Mouse (Mus musculus) small intestine, adult 2 months (tissue): ENCODE data around the gene Rab11a. TPM values are rescaled to one million over a fixed set of nuclear protein-coding genes. Genes with fewer than 3 reads are reported as not detected.
A peak's percentile ranks its signal among the peaks of the same experiment; 100 is the strongest.

Experiments used
- H3K27ac ChIP-seq: fragments of 200-500 bp; 2 replicates; pipeline ENCODE4 v1.5.1; 2012; ENCODE audit warnings: low read depth, low read length, control low read depth, inconsistent platforms; ENCODE audit not compliant: insufficient read depth
- H3K27me3 ChIP-seq: fragments of 200-500 bp; 2 replicates; pipeline ENCODE4 v1.6.1; 2012; ENCODE audit warnings: mild to moderate bottlenecking, moderate library complexity, low read length, inconsistent platforms; ENCODE audit not compliant: control insufficient read depth, insufficient read depth
- H3K36me3 ChIP-seq: fragments of 200-500 bp; 2 replicates; pipeline ENCODE4 v1.6.1; 2012; ENCODE audit warnings: mild to moderate bottlenecking, low read length, control low read depth, inconsistent platforms; ENCODE audit not compliant: control insufficient read depth, insufficient read depth
- H3K4me1 ChIP-seq: fragments of 200-500 bp; 2 replicates; pipeline ENCODE4 v1.6.1; 2012; ENCODE audit warnings: low read length, inconsistent platforms, mixed read lengths; ENCODE audit not compliant: control insufficient read depth, insufficient read depth, insufficient read length
- H3K4me3 ChIP-seq: fragments of 200-500 bp; 2 replicates; pipeline ENCODE4 v1.5.1; 2012; ENCODE audit warnings: low read depth, mild to moderate bottlenecking, control low read depth, inconsistent platforms, low read length, moderate library complexity
- CTCF ChIP-seq: fragments of 200-500 bp; IDR thresholded peaks from 2 replicates; pipeline ENCODE4 v1.5.1; 2012; ENCODE audit warnings: low read depth, mild to moderate bottlenecking, control low read depth, inconsistent platforms, low read length, moderate library complexity, mixed read lengths; ENCODE audit not compliant: insufficient replicate concordance, insufficient read length; ENCODE audit errors: extremely low read depth
- POLR2A ChIP-seq: fragments of 200-500 bp; IDR thresholded peaks from 2 replicates; pipeline ENCODE4 v1.6.1; 2012; ENCODE audit warnings: low read depth, mild to moderate bottlenecking, control low read depth, inconsistent platforms, low read length, moderate library complexity
- WGBS: fragments of 180-500 bp; shearing (Covaris S2); methylation state at CpG from one replicate; pipeline ENCODE4 v1.1.7; 2018; 5-methylcytosine and 5-hydroxymethylcytosine counted together
- polyA plus RNA-seq: library from polyadenylated mRNA; depleted of rRNA; stranded (reverse); fragments of >200 nt; gene quantifications from 2 replicates; pipeline ENCODE4 v1.2.3, GENCODE M21; 2012

The Rab11a gene
- polyA plus RNA-seq, 1 experiment: 74.3 TPM

DNA sequence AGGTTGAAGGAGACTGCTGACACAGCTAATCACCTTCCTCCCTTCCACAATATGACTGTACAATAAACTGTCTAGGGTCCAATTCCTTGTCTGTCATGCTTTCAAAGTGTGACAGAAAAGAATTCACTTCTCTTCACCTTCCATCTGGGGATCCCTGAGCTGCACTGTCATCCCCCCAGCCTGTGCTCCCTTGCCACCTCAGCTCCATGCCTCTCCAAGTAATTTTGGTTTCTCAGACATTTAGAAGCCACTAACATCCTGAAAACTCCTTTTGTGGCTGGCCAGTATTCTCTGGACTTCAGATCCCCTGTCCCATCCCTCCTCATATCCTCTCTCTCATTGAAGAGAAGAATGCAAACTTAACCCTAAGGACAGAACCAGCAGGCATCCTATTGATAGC is 35.2 kb downstream of the Rab11a start:
- no peak overlapping the region; the same call in 1 of the 2 replicates for H3K27ac ChIP-seq
- H3K4me3 ChIP-seq: no peak overlapping the region

DNA sequence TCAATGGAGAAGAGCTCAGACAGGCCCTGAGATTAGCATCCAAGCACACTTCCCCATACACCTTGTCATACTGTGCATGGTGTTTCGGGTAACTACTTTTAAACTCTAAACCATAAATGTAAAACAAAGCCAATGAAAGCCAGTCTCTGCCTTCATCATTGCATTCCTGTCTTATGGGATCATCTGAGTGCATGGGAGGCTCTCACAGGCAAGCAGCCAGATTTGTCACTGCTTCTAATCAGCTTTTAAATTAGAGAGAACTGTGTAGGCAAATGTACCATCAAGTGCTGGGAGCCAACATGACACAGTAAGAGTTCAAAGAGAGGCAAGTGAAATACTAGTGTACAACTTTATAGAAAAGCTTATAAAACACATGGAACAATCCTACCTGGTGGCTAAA is 35.9 kb downstream of the Rab11a start:
- Histone ChIP-seq H3K4me3 (no peak overlapping the region), H3K36me3 (peaks cover 15% of the 10 kb centered on the region), H3K4me1 (peaks cover 46% of the 10 kb centered on the region), H3K27me3 (no peaks in the 10 kb centered on the region), H3K27ac (peak overlapping the region; percentile 77)
- TF ChIP-seq POLR2A: no peak
- no peak for TF ChIP-seq CTCF
- 66% methylated on average over 1 of the region's 1 CpGs for WGBS

More for the DNA sequence above, 35.2 kb downstream of the Rab11a start:
- TF ChIP-seq POLR2A: no peak
- no peak for TF ChIP-seq CTCF
- Histone ChIP-seq H3K27me3 (no peaks in the 10 kb centered on the region), H3K36me3 (peaks cover 15% of the 10 kb centered on the region), H3K4me1 (peaks cover 41% of the 10 kb centered on the region)

- 33% methylated on average over 4 of the region's 4 CpGs for WGBS
- Histone ChIP-seq H3K4me3 (no peak overlapping the region), H3K27me3 (no peaks in the 10 kb centered on the region), H3K4me1 (peaks cover 50% of the 10 kb centered on the region), H3K27ac (peak overlapping the region; percentile 77), H3K36me3 (peaks cover 10% of the 10 kb centered on the region)
- no peak for TF ChIP-seq POLR2A
- TF ChIP-seq CTCF: no peak
These were observed 36.9 kb downstream of the Rab11a start for GRCm38 (mm10) chr9:64700451-64701311.

GRCm38 (mm10) chr9:64698586-64698985 is 39.0 kb downstream of the Rab11a start:
- Histone ChIP-seq H3K27ac (no peak overlapping the region), H3K4me3 (no peak overlapping the region), H3K36me3 (peaks cover 13% of the 10 kb centered on the region), H3K27me3 (no peaks in the 10 kb centered on the region), H3K4me1 (peaks cover 44% of the 10 kb centered on the region)
- WGBS: 100% methylated on average over 1 of the region's 1 CpGs
- no peak for TF ChIP-seq POLR2A
- no peak for TF ChIP-seq CTCF

DNA sequence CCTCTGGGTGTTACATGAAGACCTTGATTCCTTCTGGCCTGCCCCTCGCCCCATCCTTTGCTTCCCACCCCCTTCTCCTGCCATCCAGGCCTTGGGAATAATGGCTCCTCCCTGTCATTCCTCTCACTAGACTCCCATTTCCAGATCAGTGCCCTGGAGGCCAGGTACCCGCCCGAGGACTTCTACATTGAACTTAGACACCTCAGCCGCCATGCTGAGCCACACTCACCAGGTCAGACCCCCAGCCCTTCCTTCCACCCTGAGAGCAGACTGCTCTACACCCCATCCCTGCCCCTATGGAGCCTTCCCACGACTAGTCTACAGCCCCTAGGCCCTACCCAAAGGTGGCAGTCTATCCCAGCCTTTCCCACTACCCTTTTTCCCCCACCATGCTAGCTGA is 39.9 kb downstream of the Rab11a start:
- Histone ChIP-seq H3K36me3 (peaks cover 13% of the 10 kb centered on the region), H3K4me3 (no peak overlapping the region), H3K27me3 (no peaks in the 10 kb centered on the region), H3K4me1 (peaks cover 42% of the 10 kb centered on the region), H3K27ac (no peak overlapping the region)
- no peak for TF ChIP-seq POLR2A
- no peak for TF ChIP-seq CTCF
- WGBS: 91% methylated on average over 5 of the region's 5 CpGs

DNA sequence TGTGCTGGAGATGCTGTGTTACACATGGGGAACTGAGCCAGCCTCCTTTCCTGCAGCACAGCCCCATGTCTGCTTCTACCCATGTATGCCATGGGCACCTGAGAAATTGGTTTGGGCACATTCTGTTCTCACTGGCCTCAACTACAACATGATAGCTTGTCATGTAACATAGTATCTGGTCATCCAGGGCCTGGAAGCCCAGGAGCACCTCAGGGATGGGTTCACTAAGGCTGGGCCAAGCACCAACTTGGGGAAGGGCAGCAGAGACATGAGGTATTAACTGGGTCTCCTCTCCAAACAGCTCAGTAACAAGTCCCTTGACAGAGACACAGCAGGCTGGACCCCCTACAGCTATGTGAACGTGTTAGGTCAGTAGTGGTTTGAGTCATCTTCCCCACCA is 40.6 kb downstream of the Rab11a start:
- Histone ChIP-seq H3K4me1 (peaks cover 42% of the 10 kb centered on the region), H3K4me3 (no peak overlapping the region), H3K27me3 (no peaks in the 10 kb centered on the region), H3K27ac (no peak overlapping the region), H3K36me3 (peaks cover 13% of the 10 kb centered on the region)
- TF ChIP-seq CTCF: no peak
- no peak for TF ChIP-seq POLR2A
- 84% methylated on average over 1 of the region's 1 CpGs for WGBS

GRCm38 (mm10) chr9:64696404-64696803 is 41.2 kb downstream of the Rab11a start:
- 82% methylated on average over 4 of the region's 4 CpGs for WGBS
- Histone ChIP-seq H3K27me3 (no peaks in the 10 kb centered on the region), H3K36me3 (peaks cover 13% of the 10 kb centered on the region), H3K4me3 (no peak overlapping the region), H3K27ac (no peak overlapping the region), H3K4me1 (peaks cover 43% of the 10 kb centered on the region)
- no peak for TF ChIP-seq CTCF
- no peak for TF ChIP-seq POLR2A
